Mouse (Mus musculus): ENCODE results near the gene Ly86. TPM values are rescaled to one million over a fixed set of nuclear protein-coding genes. Genes with fewer than 3 reads are reported as not detected.

Gene Ly86
- polyA plus RNA-seq, 2 experiments, result 7.0 to 14.1 TPM

- ATAC-seq (ENCODE audit: insufficient read depth), result peak; percentile 59; the same call in 1 of the 2 replicates
Measured at GRCm38 (mm10) chr13:37453203-37453602, 108.2 kb downstream of the Ly86 start.

GRCm38 (mm10) chr13:37454356-37454755 lies 109.3 kb downstream of the Ly86 start:
- TF ChIP-seq EP300 (IDR thresholded peaks at IDR 0.05; ENCODE audit: low read depth) (no peak), CTCF (IDR thresholded peaks at IDR 0.05; ENCODE audit: low read depth) (no peak)
- ATAC-seq (ENCODE audit: insufficient read depth), result no peak
- Histone ChIP-seq H3K27ac (no peak overlapping the region), H3K4me3 (ENCODE audit: insufficient read depth in 1 of 2, low read depth in 2 of 2, low read length in 2 of 2) (no peak overlapping the region), H3K9ac (replicated peaks) (no peak overlapping the region), H3K4me2 (ENCODE audit: low read depth) (no peak overlapping the region), H3K27me3 (ENCODE audit: control insufficient read depth, insufficient read depth, low read length) (no peaks in the 10 kb centered on the region), H3K4me1 (replicated peaks; ENCODE audit: control insufficient read depth in 2 of 2, insufficient read depth in 2 of 2, low read length in 1 of 2) (peaks cover 0 to 42% of the 10 kb centered on the region in 2 experiments; a peak in 2 of 4 replicates), H3K36me3 (replicated peaks; ENCODE audit: control insufficient read depth, insufficient read depth, low read depth) (no peaks in the 10 kb centered on the region), H3K9me3 (ENCODE audit: control insufficient read depth, low read length) (no peaks in the 10 kb centered on the region)
- 50% methylated on average over 6 of the region's 6 CpGs for WGBS (ENCODE audit: insufficient replicate concordance)
- no peak for DNase-seq (ENCODE audit: low read depth in 3 of 3, low spot score in 3 of 3)

More at GRCm38 (mm10) chr13:37453203-37453602, 108.2 kb downstream of the Ly86 start:
- no peak overlapping the region for H3K9ac ChIP-seq (replicated peaks)
- WGBS (ENCODE audit: insufficient replicate concordance), result 2% methylated on average over 13 of the region's 13 CpGs
- TF ChIP-seq EP300 (IDR thresholded peaks at IDR 0.05; ENCODE audit: low read depth) (no peak), CTCF (IDR thresholded peaks at IDR 0.05; ENCODE audit: low read depth) (peak; percentile 90)
- H3K27ac ChIP-seq, result no peak overlapping the region
- H3K27me3 ChIP-seq (ENCODE audit: control insufficient read depth, insufficient read depth, low read length), result no peaks in the 10 kb centered on the region
- DNase-seq (ENCODE audit: low read depth in 3 of 3, low spot score in 3 of 3), result peak; percentile 53 to 66 (median 62)
- no peaks in the 10 kb centered on the region for H3K9me3 ChIP-seq (ENCODE audit: control insufficient read depth, low read length)
- H3K4me3 ChIP-seq (ENCODE audit: insufficient read depth in 1 of 2, low read depth in 2 of 2, low read length in 2 of 2), result no peak overlapping the region
- peaks cover 0 to 42% of the 10 kb centered on the region in 2 experiments; a peak in 2 of 4 replicates for H3K4me1 ChIP-seq (replicated peaks; ENCODE audit: control insufficient read depth in 2 of 2, insufficient read depth in 2 of 2, low read length in 1 of 2)
- no peaks in the 10 kb centered on the region for H3K36me3 ChIP-seq (replicated peaks; ENCODE audit: control insufficient read depth, insufficient read depth, low read depth)
- H3K4me2 ChIP-seq (ENCODE audit: low read depth), result peak overlapping the region; percentile 63

DNA sequence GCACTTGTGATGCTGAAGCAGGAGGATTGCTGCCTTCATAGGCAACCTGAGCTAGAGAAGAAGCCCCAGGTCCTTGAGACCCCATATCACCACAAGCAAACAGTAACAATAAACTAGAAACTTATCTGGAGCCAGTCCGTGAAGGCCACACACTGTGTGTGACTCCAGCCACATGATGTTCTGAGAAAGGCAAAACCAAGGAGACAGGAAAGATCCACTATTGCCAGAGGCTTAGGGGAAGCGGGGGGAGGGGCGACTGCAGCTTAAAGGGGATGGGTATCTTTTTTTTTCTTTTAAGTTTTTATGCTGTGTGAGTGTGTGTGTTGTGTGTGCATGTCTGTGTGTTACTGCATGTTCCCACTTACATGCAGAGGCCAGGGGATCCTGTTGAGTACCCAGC lies 110.6 kb downstream of the Ly86 start:
- Histone ChIP-seq H3K4me1 (replicated peaks; ENCODE audit: control insufficient read depth in 2 of 2, insufficient read depth in 2 of 2, low read length in 1 of 2) (peaks cover 0 to 49% of the 10 kb centered on the region in 2 experiments; a peak in 2 of 4 replicates), H3K9me3 (ENCODE audit: control insufficient read depth, low read length) (no peaks in the 10 kb centered on the region), H3K4me3 (ENCODE audit: insufficient read depth in 1 of 2, low read depth in 2 of 2, low read length in 2 of 2) (no peak overlapping the region), H3K27me3 (ENCODE audit: control insufficient read depth, insufficient read depth, low read length) (no peaks in the 10 kb centered on the region), H3K4me2 (ENCODE audit: low read depth) (no peak overlapping the region), H3K9ac (replicated peaks) (no peak overlapping the region), H3K27ac (no peak overlapping the region), H3K36me3 (replicated peaks; ENCODE audit: control insufficient read depth, insufficient read depth, low read depth) (no peaks in the 10 kb centered on the region)
- WGBS (ENCODE audit: insufficient replicate concordance), result 47% methylated on average over 3 of the region's 3 CpGs
- TF ChIP-seq CTCF (IDR thresholded peaks at IDR 0.05; ENCODE audit: low read depth) (no peak), EP300 (IDR thresholded peaks at IDR 0.05; ENCODE audit: low read depth) (no peak)
- ATAC-seq (ENCODE audit: insufficient read depth) (no peak), DNase-seq (ENCODE audit: low read depth in 3 of 3, low spot score in 3 of 3) (no peak)

DNA sequence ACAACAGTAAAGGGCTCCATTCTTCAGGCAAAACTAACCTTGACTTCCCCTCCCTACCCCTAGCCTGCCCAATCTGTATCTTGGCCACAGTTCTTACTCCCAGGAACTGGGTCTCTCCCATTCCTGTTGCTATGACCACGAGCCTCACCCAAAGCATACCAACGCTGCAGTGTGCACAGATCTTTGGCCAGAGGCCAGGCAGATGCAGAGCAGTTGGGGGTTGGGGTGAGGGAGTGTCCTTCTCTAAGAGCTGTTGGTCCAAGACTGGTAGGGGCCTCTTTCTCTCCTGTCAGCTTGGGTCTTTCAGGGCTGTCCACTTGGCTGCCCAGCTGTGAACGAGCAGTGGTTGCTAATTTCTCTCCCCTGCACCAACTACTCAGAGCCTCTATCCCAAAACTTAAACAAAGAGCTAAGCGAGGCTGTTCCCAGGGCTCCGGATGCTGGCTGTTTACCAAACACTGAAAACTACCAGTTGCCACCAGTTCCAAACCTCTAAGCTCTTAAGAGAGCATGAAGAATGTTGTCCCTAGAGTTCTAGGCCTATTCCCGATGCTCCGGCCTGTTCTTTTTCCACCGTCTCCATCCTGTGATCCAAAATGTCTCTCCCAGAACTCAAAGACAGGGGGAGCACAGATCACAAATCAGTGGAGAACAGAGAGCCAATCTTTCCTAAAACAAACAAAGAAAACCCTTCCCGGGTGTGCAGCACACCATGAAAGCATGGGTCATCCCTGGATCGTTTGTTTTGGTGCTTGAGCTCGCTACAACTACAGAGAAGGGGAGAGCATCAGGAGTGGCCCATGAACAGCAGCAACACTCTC lies 112.2 kb downstream of the Ly86 start:
- no peak overlapping the region for H3K9ac ChIP-seq (replicated peaks)
- no peaks in the 10 kb centered on the region for H3K27me3 ChIP-seq (ENCODE audit: control insufficient read depth, insufficient read depth, low read length)
- H3K36me3 ChIP-seq (replicated peaks; ENCODE audit: control insufficient read depth, insufficient read depth, low read depth), result no peaks in the 10 kb centered on the region
- no peak overlapping the region for H3K4me3 ChIP-seq (ENCODE audit: insufficient read depth in 1 of 2, low read depth in 2 of 2, low read length in 2 of 2)
- ATAC-seq (ENCODE audit: insufficient read depth), result peak; percentile 16; the same call in 1 of the 2 replicates
- no peaks in the 10 kb centered on the region for H3K9me3 ChIP-seq (ENCODE audit: control insufficient read depth, low read length)
- DNase-seq (ENCODE audit: low read depth in 3 of 3, low spot score in 3 of 3), result no peak
- H3K4me1 ChIP-seq (replicated peaks; ENCODE audit: control insufficient read depth in 2 of 2, insufficient read depth in 2 of 2, low read length in 1 of 2), result peaks cover 0 to 44% of the 10 kb centered on the region in 2 experiments; a peak in 3 of 4 replicates
- no peak overlapping the region for H3K27ac ChIP-seq
- no peak overlapping the region for H3K4me2 ChIP-seq (ENCODE audit: low read depth)
- 47% methylated on average over 11 of the region's 11 CpGs for WGBS (ENCODE audit: insufficient replicate concordance)
- TF ChIP-seq CTCF (IDR thresholded peaks at IDR 0.05; ENCODE audit: low read depth) (no peak), EP300 (IDR thresholded peaks at IDR 0.05; ENCODE audit: low read depth) (no peak)

DNA sequence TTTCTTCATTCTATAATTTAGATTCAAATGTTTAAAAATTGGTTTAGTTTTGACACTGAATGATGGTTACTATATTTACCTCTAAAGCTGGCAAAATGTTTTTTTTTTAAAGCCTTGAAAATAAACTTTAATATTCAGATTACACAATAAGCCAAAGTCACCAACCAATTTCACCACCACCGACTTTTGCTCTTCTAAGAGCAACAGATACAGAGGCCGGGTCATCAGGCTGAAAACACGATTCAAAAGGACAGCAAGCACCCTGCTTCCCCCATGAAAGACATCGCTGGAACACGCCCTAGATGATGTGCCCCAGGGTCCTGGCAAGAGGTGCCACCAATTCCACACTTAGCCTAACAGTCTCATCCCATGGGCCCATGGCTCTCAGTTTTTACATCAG lies 113.5 kb downstream of the Ly86 start:
- no peaks in the 10 kb centered on the region for H3K9me3 ChIP-seq (ENCODE audit: control insufficient read depth, low read length)
- H3K27me3 ChIP-seq (ENCODE audit: control insufficient read depth, insufficient read depth, low read length), result no peaks in the 10 kb centered on the region
- 52% methylated on average over 5 of the region's 5 CpGs for WGBS (ENCODE audit: insufficient replicate concordance)
- peaks cover 0 to 35% of the 10 kb centered on the region in 2 experiments; a peak in 3 of 4 replicates for H3K4me1 ChIP-seq (replicated peaks; ENCODE audit: control insufficient read depth in 2 of 2, insufficient read depth in 2 of 2, low read length in 1 of 2)
- TF ChIP-seq EP300 (IDR thresholded peaks at IDR 0.05; ENCODE audit: low read depth), result no peak
- TF ChIP-seq CTCF (IDR thresholded peaks at IDR 0.05; ENCODE audit: low read depth), result no peak
- H3K36me3 ChIP-seq (replicated peaks; ENCODE audit: control insufficient read depth, insufficient read depth, low read depth), result no peaks in the 10 kb centered on the region
- no peak overlapping the region for H3K4me2 ChIP-seq (ENCODE audit: low read depth)
- ATAC-seq (ENCODE audit: insufficient read depth) (no peak), DNase-seq (ENCODE audit: low read depth in 3 of 3, low spot score in 3 of 3) (no peak)
- no peak overlapping the region for H3K27ac ChIP-seq
- H3K9ac ChIP-seq (replicated peaks), result no peak overlapping the region
- no peak overlapping the region for H3K4me3 ChIP-seq (ENCODE audit: insufficient read depth in 1 of 2, low read depth in 2 of 2, low read length in 2 of 2)
